Mouse (Mus musculus) urinary bladder, postnatal 25 days (tissue): ENCODE measurements around the gene Nusap1.
A peak's percentile ranks its signal among the peaks of the same experiment; 100 is the strongest.
"Not testable (repeated sequence)": the region's sequence is repeated elsewhere in the genome, so short reads cannot be mapped to it uniquely, and the experiment has no call there.

Source experiments
- DNase-seq: peaks from one replicate; pipeline ENCODE4 v3.0.0; 2022; ENCODE audit warnings: low spot score

The Nusap1 gene

DNA sequence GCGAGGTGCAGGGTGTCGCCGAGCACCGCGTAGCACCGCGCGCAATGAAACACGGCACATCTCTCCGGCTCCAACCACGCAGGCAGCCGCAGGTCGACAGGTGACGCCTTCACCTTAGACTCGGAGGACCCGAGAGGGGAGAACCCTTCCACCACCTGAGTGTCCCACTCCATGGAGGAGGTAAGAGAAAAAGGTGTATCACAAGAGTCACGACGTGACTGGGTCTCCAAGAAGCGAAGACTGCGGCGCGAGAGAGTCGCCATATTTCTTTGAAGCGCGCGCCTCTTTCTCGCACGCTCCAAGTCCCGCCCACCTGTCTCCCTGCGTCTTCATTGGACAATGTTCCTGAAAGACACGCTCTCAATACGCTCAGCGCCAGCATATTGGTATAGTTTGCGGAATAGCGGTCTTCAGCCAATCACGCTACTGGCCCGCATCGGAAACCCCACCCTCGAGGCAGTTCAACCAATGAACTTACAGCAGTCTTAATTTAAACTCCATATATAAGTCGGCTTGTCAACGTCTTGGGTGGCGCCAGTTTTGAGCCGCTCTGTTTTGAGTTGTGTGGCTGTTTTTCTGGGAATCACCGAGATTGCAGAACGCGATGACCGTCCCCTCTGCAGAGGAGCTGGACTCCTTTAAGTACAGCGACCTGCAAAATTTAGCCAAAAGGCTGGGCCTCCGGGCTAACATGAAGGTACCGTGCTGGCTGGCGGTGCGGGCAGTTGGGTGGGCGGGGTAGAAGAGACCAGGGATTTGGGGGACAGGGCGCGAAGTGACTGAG is at the start of gene Nusap1, which contains the start of gene Oip5:
Nusap1 (plus strand) TSS at position 100 of the 784 bp plus-strand sequence.
Oip5 (minus strand) TSS at position 271 of the 784 bp plus-strand sequence.
- DNase-seq, result peak; percentile 84

GRCm38 (mm10) chr2:119572471-119572870 is 45.6 kb upstream of the Nusap1 start:
- DNase-seq, result no peak

DNA sequence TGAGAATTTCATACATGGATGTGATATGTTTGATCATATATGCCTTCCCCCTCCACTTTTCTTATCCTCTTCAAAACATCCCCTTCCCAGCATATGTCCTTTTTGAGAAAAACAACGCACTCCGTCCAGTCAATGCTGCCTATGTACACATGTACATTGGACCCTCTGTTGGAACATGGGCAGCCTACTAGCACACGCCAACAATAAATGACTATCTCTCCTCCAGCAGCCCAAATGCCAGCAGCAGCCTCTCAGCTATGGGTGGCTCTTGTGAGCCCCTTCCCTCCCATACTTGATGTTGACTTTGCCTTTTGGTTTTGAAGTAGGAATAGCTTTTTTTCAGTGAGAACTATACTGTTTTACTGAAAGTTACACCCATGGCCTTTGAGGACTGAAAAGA is 36.5 kb upstream of the Nusap1 start:
- no peak for DNase-seq

GRCm38 (mm10) chr2:119583439-119583838 is 34.7 kb upstream of the Nusap1 start:
- no peak for DNase-seq

DNA sequence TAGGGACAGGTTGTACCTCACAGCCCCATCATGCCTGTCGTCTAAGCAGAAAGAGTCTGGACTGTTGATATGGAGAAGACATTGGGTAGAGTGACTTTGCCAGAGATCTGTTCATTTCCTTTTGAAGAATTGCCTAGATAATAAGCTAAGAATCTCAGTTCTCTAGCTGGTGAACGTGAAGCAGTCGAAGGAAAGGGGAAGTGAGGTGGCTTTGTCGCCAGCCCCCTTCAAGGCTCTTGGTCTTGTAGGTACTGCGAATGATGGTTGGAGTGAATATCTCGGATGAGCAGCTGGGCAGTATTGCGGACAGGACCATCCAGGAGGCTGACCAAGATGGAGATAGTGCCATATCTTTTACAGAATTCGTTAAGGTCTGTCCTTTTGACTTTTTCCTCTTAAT is 33.8 kb upstream of the Nusap1 start:
- DNase-seq, result no peak

DNA sequence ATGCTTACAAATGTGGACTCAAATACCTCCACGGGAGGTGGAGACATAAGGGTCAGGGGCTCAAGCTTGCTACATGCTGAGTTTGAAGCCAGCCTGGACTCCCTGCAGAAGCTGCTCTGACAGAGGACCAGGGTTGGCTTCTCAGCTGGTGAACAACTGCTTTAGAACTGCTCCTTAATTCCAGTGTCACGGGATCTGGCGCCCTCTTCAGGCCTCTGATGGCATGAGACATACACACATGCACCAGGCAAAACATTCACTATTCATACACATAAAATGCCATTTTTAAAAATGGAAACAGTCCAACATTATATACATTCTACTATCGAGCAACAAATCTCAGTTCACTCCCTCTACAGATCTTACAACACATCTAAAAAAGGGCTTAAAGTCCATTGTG is 30.7 kb upstream of the Nusap1 start:
- DNase-seq, result peak; percentile 49

DNA sequence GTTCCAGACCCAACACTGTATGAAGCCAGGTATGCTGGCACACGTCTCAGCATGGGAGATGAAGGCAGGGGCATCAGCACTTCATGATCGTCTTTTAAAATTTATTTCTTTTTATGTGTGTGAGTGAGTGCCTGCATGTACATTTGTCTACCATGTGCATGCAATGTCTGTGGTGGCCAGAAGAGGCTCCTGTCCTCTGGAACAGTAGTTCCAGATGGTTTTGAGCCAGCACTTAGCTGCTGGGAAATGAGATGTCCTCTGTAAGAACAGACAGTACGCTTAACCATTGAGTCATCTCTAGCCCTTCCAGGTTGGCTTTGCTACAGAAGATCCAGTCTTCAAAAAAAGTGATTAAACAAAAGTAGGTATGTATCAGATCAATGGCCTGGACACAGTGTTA is 26.9 kb upstream of the Nusap1 start:
- no peak for DNase-seq

- no peak for DNase-seq
Measured at GRCm38 (mm10) chr2:119593765-119594112, 24.4 kb upstream of the Nusap1 start.

DNA sequence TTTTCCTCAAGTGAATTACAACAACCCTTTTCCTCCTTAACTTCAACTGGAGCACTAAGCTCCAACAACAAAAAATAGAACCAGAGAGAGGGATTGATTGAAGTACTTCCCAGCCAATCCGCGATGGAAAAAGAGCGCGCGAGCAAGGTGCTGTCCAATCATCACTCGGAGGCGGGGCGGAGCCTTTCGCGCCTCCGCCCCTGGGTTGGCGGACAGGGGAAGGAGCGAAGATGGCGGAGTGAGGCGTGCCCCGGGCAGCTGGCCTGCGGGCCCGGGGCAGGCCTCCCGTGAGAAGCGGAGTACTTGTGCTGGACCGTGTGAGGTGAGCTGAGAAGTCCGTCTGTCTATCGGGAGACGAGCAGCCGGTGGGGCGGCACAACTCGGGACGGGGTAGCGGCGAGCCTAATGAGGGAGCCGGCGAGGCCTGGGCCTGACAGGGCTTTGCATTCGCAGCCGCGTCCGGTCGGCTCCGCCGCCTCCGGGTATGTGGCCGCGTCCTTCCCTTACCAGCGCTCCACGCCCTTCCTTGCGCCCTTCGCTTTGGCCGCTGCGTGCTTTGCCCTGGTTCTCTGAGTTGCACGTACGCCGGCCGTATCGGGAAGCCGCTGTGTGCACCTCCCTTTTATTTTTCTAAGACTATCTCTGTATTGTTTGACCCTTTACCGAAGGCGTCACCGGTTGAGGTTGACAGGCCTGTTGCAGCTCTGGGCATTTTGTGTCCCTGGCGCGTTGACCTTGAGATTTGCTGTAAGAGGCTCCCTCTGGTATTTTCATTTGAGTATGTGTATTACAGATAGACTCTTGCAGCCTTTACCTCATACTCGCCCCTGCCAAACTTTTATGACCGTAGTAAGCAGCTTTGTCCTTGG is 23.8 kb upstream of the Nusap1 start:
- DNase-seq, result peak; percentile 97

- no peak for DNase-seq
Measured at GRCm38 (mm10) chr2:119595308-119595707, 22.8 kb upstream of the Nusap1 start.

DNA sequence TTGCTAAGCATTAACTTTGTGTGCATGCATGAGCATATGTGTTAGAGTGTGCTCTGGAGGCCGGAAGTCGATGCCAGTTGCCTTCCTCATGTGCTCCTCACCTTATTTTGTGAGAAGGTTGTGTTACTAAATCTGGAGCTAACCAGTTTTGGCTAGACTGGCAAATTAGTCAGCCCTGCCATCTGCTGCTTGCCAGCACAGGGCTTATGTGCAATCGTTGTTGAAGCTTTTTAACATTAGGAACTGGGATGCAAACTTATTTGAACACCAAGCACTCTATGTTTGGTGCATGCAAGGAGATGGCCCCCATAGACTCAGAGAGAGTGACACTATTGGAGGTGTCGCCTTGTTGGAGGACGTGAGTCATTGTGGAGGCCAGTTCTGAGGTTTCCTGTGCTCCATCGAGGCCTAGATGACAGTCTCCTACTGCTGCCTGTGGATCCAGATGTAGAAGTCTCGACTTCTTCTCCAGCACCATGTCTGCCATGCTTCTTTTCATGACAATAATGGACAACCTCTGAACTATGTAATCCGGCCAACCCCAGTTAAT is 21.2 kb upstream of the Nusap1 start:
- no peak for DNase-seq

- no peak for DNase-seq
Measured at GRCm38 (mm10) chr2:119601027-119601426, 17.1 kb upstream of the Nusap1 start.

DNA sequence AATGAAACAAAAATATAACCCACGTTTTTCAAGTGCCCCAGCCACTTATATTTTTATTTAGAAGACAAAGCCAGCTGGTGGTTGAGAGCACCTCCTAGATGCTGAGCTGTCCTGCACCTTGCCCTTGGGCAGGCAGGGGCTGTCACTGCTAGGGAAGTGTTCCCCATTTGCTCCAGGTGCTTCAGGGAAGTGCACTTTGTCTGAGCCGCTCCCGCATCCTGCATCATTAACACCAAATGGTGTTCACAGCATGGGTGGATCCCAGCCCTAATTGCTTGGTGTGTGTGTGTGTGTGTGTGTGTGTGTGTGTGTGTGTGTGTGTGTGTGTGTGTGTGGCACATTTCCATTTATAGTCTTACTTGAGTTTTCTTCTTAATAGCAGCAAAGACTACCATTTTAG is 16.5 kb upstream of the Nusap1 start:
- not testable (repeated sequence) for DNase-seq

DNA sequence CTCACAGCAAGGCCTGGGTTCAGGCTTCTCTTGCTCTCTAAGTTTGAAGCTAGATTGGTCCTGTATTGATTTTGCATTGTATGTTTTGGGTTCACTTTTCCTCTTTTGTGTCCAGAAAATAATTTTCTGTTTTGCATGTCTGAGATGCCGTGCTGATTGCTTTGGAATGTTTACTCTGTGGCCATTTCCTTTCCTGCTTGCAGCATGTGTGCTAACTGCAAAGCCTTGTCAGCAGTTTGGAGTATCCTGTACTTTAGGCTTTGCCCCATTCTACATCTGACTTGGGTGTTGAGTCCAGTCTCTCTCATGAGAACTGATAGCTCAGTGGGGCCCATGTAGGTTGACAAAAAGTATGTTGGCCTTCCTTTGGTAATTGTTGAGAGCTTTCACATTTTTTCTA is 15.6 kb upstream of the Nusap1 start:
- DNase-seq, result no peak

- DNase-seq, result no peak
Measured at GRCm38 (mm10) chr2:119603909-119604308, 14.2 kb upstream of the Nusap1 start.

- DNase-seq, result no peak
Measured at GRCm38 (mm10) chr2:119605361-119605973, 12.6 kb upstream of the Nusap1 start.

GRCm38 (mm10) chr2:119607023-119607422 is 11.1 kb upstream of the Nusap1 start:
- no peak for DNase-seq

GRCm38 (mm10) chr2:119617841-119618198 is 278 bp upstream of the Nusap1 start:
- no peak for DNase-seq

DNA sequence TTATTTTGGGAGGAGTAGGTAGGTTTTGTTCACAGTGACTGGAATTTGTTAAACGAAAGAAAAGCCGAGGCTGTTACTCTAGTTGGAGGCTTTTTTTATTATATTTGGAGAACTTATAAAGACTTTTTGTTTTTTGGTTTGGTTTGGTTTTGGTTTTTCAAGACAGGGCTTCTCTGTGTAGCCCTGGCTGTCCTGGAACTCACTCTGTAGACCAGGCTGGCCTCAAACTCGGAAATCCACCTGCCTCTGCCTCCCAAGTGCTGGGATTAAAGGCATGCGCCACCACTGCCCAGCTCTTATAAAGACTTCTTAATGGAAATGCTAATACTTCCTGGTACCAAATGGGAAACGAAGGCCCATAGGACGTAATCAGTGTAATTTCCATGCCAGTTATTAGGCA is 904 bp downstream of the Nusap1 start:
- not testable (repeated sequence) for DNase-seq

DNA sequence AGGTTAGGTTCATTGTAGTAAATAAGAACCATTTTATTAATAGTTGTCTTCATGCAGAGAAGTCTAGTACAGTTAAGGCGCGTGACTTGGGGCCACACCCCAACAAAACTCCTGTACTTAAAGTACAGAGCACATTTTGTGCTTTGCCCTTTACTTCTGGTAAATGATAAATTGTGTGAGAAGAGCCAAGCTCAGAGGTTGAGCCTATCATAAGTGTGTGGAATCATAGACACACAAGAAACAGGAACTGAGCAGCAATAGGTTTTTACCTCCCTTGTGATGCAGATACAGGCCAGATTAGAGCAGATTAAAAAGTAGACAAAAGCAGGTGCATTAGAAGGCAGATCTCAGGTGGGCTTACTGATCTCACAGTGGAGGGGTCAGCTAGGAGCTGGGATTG is 3.2 kb downstream of the Nusap1 start:
- no peak for DNase-seq

- DNase-seq, result no peak
Measured at GRCm38 (mm10) chr2:119636781-119637180, 18.7 kb downstream of the Nusap1 start.

GRCm38 (mm10) chr2:119641214-119641912 is 23.3 kb downstream of the Nusap1 start:
- no peak for DNase-seq
